Mouse (Mus musculus) inflammation-experienced regulatory T-cells, adult 6 months (primary cell): ENCODE measurements at regions not wholly inside any gene's neighbourhood (a gene's known extent, or its start where the extent isn't known, plus 50 kb on each side); places are given as distances from the start of the nearest gene placed in this dataset.

Experiments
- ATAC-seq: one replicate; pipeline ENCODE4 v1.8.0; 2017

GRCm38 (mm10) chr1:90514176-90514575 is 88.6 kb upstream of the Cops8 start:
- no peak for ATAC-seq

GRCm38 (mm10) chr1:90518584-90519265 is 84.1 kb upstream of the Cops8 start:
- no peak for ATAC-seq

- no peak for ATAC-seq
Observed at GRCm38 (mm10) chr1:90519284-90520275, 83.2 kb upstream of the Cops8 start.

- ATAC-seq = no peak
Observed at GRCm38 (mm10) chr1:90522294-90522693, 80.5 kb upstream of the Cops8 start.

- no peak for ATAC-seq
Observed at GRCm38 (mm10) chr1:90524641-90525220, 78.0 kb upstream of the Cops8 start.

- no peak for ATAC-seq
Observed at GRCm38 (mm10) chr1:90526311-90526710, 76.5 kb upstream of the Cops8 start.

GRCm38 (mm10) chr1:90527947-90528717 is 74.6 kb upstream of the Cops8 start:
- no peak for ATAC-seq

GRCm38 (mm10) chr1:90533481-90533880 is 69.3 kb upstream of the Cops8 start:
- ATAC-seq = no peak

- ATAC-seq = no peak
Observed at GRCm38 (mm10) chr1:90536105-90536504, 66.7 kb upstream of the Cops8 start.

- ATAC-seq = no peak
Observed at GRCm38 (mm10) chr1:90543801-90544795, 58.7 kb upstream of the Cops8 start.

- no peak for ATAC-seq
Observed at GRCm38 (mm10) chr1:90544821-90545536, 57.8 kb upstream of the Cops8 start.

GRCm38 (mm10) chr1:90552644-90553043 is 50.1 kb upstream of the Cops8 start:
- no peak for ATAC-seq
